Mouse (Mus musculus) neural tube, embryonic 11.5 days (tissue): Measurements from ENCODE around the gene Fkbp8. TPM values are rescaled to one million over a fixed set of nuclear protein-coding genes. Genes with fewer than 3 reads are reported as not detected.

Source experiments
- ATAC-seq: fragments of 200-750 bp; cut with Nextera tagmentation; 2 replicates; pipeline ENCODE4 v1.8.0; 2017; ENCODE audit warnings: moderate number of reproducible peaks, mild to moderate bottlenecking, moderate TSS enrichment, moderate library complexity; ENCODE audit not compliant: insufficient read depth, low FRiP score, low TSS enrichment
- DNase-seq: peaks from one replicate; pipeline ENCODE4 v3.0.0-alpha.2; 2015; ENCODE audit warnings: low spot score
- H3K27ac ChIP-seq: fragments of 300-500 bp; sonication (generic); 2 replicates; pipeline ENCODE4 v1.5.1; 2014; ENCODE audit warnings: low read depth, mild to moderate bottlenecking, low read length
- H3K27me3 ChIP-seq: fragments of 300-500 bp; sonication (generic); 2 replicates; pipeline ENCODE4 v1.6.1; 2014; ENCODE audit warnings: mild to moderate bottlenecking, low read length, mixed read lengths; ENCODE audit not compliant: control insufficient read depth, insufficient read depth
- H3K36me3 ChIP-seq: fragments of 300-500 bp; sonication (generic); 2 replicates; pipeline ENCODE4 v1.6.1; 2014; ENCODE audit warnings: mild to moderate bottlenecking, low read length, moderate library complexity, mixed read lengths; ENCODE audit not compliant: control insufficient read depth, insufficient read depth
- H3K4me1 ChIP-seq: fragments of 300-500 bp; sonication (generic); 2 replicates; pipeline ENCODE4 v1.6.1; 2014; ENCODE audit warnings: low read length, mixed read lengths; ENCODE audit not compliant: control insufficient read depth, insufficient read depth
- H3K4me2 ChIP-seq: fragments of 300-500 bp; sonication (generic); 2 replicates; pipeline ENCODE4 v1.6.1; 2014; ENCODE audit warnings: low read depth, mild to moderate bottlenecking, moderate library complexity
- H3K4me3 ChIP-seq: fragments of 300-500 bp; sonication (generic); 2 replicates; pipeline ENCODE4 v1.5.1; 2014; ENCODE audit warnings: low read depth, low read length
- H3K9ac ChIP-seq: fragments of 300-500 bp; sonication (generic); 2 replicates; pipeline ENCODE4 v1.6.1; 2014; ENCODE audit warnings: mild to moderate bottlenecking, low read length
- H3K9me3 ChIP-seq: fragments of 300-500 bp; sonication (generic); 2 replicates; pipeline ENCODE4 v1.6.1; 2016; ENCODE audit warnings: low read length; ENCODE audit not compliant: control insufficient read depth
- WGBS: fragments of 180-500 bp; shearing (Covaris S2); extraction: QIAGEN DNeasy Blood & Tissue Kit; methylation state at CpG from one replicate; pipeline ENCODE4 v1.1.7; 2014; 5-methylcytosine and 5-hydroxymethylcytosine counted together
- polyA plus RNA-seq: library from polyadenylated mRNA; unstranded; fragments of >200 nt; fragmentation: Nextera tagmentation; extraction: Ambion mirVana; gene quantifications from 2 replicates; pipeline ENCODE4 v1.2.1, GENCODE M21; 2014

The Fkbp8 gene
- polyA plus RNA-seq, 1 experiment from 2014 or later = 243 TPM

GRCm38 (mm10) chr8:70563763-70564387 is 36.4 kb downstream of the Fkbp8 start:
- Histone ChIP-seq H3K27ac (no peak overlapping the region), H3K9ac (no peak overlapping the region), H3K4me2 (no peak overlapping the region), H3K4me1 (peaks cover 6% of the 10 kb centered on the region; the same call in 1 of the 2 replicates), H3K4me3 (no peak overlapping the region), H3K27me3 (no peaks in the 10 kb centered on the region), H3K36me3 (no peaks in the 10 kb centered on the region), H3K9me3 (no peaks in the 10 kb centered on the region)
- 90% methylated on average over 6 of the region's 6 CpGs for WGBS
- ATAC-seq (no peak), DNase-seq (no peak)

DNA sequence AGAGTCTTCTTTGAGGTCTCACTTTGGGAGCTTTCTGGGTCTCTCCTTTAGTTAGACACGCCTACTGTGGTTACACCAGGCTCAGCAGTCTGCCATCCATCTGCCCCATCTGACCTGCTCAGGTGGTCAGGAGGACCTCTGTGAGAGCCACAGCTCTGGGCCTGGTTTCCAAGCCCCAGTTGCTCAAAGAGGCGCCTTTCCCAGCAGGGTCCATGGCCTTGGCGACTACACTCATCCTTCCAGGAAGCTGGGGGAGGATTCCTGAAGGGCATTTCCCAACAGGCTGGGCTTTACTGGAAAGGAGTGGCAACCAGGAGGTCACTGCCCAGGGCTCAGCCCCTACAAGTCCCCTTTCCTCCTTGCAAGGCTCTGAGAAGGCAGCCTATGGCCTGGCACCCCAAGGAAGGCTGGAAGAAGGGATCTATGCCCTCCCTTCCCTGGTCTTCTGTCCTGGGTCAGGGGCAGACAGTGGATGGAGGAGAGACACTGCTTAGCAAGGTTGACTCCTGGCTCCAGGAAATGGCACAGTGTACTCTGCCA is 37.2 kb downstream of the Fkbp8 start:
- Histone ChIP-seq H3K9ac (0 out of 2 replicates have a peak overlapping the region, but pooled peaks have one; percentile 6), H3K27ac (no peak overlapping the region), H3K4me2 (no peak overlapping the region), H3K4me3 (no peak overlapping the region), H3K36me3 (no peaks in the 10 kb centered on the region), H3K9me3 (no peaks in the 10 kb centered on the region), H3K27me3 (no peaks in the 10 kb centered on the region), H3K4me1 (peaks cover 6% of the 10 kb centered on the region; the same call in 1 of the 2 replicates)
- DNase-seq (no peak), ATAC-seq (no peak)
- 75% methylated on average over 3 of the region's 3 CpGs for WGBS

DNA sequence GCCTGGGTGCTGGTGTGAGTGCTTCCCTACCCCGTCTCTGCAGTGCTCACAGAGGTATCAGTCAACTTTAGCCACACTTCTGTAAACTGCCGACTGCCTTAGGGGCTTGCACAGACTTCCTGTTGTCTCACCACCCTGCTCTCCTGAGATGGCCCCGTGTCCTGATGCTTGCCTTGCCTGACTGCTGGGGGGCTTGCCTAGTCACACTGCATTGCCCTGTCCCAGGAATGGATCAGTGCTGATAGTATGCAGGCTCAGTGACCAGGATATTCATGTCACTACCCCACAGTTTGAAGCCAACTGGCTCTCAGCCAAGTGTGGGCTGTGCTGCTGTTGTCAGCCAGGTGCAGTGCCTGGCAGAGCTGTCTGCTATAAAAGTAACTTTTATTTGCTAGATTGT is 38.0 kb downstream of the Fkbp8 start:
- no peak for ATAC-seq
- Histone ChIP-seq H3K9ac (no peak overlapping the region), H3K4me2 (no peak overlapping the region), H3K4me1 (peaks cover 6% of the 10 kb centered on the region; the same call in 1 of the 2 replicates), H3K9me3 (no peaks in the 10 kb centered on the region), H3K27ac (no peak overlapping the region), H3K27me3 (no peaks in the 10 kb centered on the region), H3K4me3 (no peak overlapping the region), H3K36me3 (no peaks in the 10 kb centered on the region)
- no peak for DNase-seq
- WGBS = 74% methylated on average over 3 of the region's 3 CpGs

DNA sequence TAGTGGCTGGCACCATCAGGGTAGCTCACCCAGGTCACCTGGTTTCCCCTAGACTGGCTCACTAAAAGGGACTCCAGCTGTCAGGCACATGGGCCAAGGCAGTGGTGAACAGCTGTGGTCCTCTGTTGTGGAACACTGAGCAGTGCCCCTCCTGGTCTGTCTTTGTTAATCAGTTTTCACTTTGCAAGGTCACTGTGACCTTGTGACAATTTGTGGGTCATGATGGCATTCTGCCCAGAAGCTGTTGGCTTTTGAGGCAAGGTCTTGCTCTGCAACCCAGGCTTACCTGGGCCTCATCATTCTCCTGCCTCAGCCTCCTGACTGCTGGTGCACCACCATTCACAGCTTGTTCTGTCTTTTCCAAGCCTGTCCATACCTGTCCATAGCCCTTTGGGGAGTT is 42.8 kb downstream of the Fkbp8 start:
- Histone ChIP-seq H3K27ac (no peak overlapping the region), H3K36me3 (no peaks in the 10 kb centered on the region), H3K4me3 (no peak overlapping the region), H3K4me2 (no peak overlapping the region), H3K9ac (no peak overlapping the region), H3K4me1 (no peaks in the 10 kb centered on the region), H3K9me3 (no peaks in the 10 kb centered on the region), H3K27me3 (no peaks in the 10 kb centered on the region)
- no peak for ATAC-seq
- DNase-seq = no peak

DNA sequence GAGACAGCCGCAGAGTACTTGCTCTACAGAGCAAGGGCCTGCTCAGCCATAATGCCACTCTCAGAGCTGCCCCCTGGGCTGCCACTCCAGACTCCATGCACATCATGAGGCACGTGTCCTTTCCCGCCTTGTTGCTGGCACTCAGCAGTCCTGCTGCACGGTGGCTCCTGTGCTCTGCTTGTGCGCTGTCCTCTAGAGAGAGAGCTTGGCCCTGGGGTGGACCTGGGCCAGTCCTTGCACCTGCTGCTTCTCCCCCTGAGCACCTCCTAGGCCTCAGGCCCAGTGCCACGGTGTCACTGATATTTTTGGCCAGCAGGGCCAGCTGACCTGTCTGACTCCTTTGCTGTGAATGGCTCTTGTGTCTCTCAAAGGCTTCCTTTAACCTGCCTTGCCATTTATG is 43.5 kb downstream of the Fkbp8 start:
- DNase-seq = no peak
- Histone ChIP-seq H3K9ac (no peak overlapping the region), H3K4me1 (no peaks in the 10 kb centered on the region), H3K27ac (0 out of 2 replicates have a peak overlapping the region, but pooled peaks have one; percentile 8), H3K27me3 (no peaks in the 10 kb centered on the region), H3K36me3 (no peaks in the 10 kb centered on the region), H3K9me3 (no peaks in the 10 kb centered on the region), H3K4me2 (no peak overlapping the region), H3K4me3 (no peak overlapping the region)
- 91% methylated on average over 6 of the region's 6 CpGs for WGBS
- ATAC-seq = no peak

GRCm38 (mm10) chr8:70574302-70574701 is 46.8 kb downstream of the Fkbp8 start:
- H3K27ac ChIP-seq = no peak overlapping the region
- ATAC-seq (no peak), DNase-seq (no peak)
- no peak overlapping the region for H3K9ac ChIP-seq
- H3K4me2 ChIP-seq = no peak overlapping the region
- peaks cover 3% of the 10 kb centered on the region; the same call in 1 of the 2 replicates for H3K36me3 ChIP-seq
- no peaks in the 10 kb centered on the region for H3K27me3 ChIP-seq
- no peaks in the 10 kb centered on the region for H3K4me1 ChIP-seq
- no peak overlapping the region for H3K4me3 ChIP-seq
- no peaks in the 10 kb centered on the region for H3K9me3 ChIP-seq

- no peak overlapping the region for H3K27ac ChIP-seq
- H3K27me3 ChIP-seq = no peaks in the 10 kb centered on the region
- H3K36me3 ChIP-seq = peaks cover 3% of the 10 kb centered on the region; the same call in 1 of the 2 replicates
- no peaks in the 10 kb centered on the region for H3K4me1 ChIP-seq
- H3K9me3 ChIP-seq = no peaks in the 10 kb centered on the region
- no peak overlapping the region for H3K4me2 ChIP-seq
- no peak overlapping the region for H3K9ac ChIP-seq
- H3K4me3 ChIP-seq = no peak overlapping the region
- no peak for ATAC-seq
- DNase-seq = no peak
- 91% methylated on average over 4 of the region's 4 CpGs for WGBS
These were observed 47.4 kb downstream of the Fkbp8 start for GRCm38 (mm10) chr8:70574915-70575314.

DNA sequence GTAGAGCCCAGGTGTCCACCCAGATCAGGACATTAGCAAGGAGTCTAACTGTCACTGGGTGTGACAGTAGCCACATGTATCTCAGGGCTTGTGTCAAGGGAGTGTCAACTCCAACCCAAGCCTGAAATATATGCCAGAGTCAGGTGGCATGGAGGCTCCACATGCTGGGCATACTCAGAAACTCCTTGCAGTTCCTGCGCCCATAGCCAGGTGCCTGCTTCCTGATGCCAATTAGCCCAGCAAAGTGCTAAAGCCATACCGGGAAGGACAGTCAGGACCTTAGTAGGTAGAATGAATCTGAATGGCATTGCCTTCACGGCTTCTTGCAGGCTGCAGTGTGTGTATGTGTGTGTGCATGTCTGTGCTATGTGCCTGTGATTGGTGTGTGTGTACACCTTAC is 49.7 kb downstream of the Fkbp8 start:
- DNase-seq = no peak
- Histone ChIP-seq H3K36me3 (peaks cover 11% of the 10 kb centered on the region), H3K4me2 (no peak overlapping the region)

More for the DNA sequence above, 49.7 kb downstream of the Fkbp8 start:
- no peak overlapping the region for H3K9ac ChIP-seq
- ATAC-seq = no peak
- no peak overlapping the region for H3K4me3 ChIP-seq
- no peaks in the 10 kb centered on the region for H3K4me1 ChIP-seq
- H3K9me3 ChIP-seq = no peaks in the 10 kb centered on the region
- H3K27ac ChIP-seq = no peak overlapping the region
- 92% methylated on average over 3 of the region's 3 CpGs for whole genome bisulfite sequencing
- H3K27me3 ChIP-seq = no peaks in the 10 kb centered on the region
